Mouse (Mus musculus): ENCODE measurements at regions not wholly inside any gene's neighbourhood (a gene's known extent, or its start where the extent isn't known, plus 50 kb on each side); places are given as distances from the start of the nearest gene placed in this dataset.

DNA sequence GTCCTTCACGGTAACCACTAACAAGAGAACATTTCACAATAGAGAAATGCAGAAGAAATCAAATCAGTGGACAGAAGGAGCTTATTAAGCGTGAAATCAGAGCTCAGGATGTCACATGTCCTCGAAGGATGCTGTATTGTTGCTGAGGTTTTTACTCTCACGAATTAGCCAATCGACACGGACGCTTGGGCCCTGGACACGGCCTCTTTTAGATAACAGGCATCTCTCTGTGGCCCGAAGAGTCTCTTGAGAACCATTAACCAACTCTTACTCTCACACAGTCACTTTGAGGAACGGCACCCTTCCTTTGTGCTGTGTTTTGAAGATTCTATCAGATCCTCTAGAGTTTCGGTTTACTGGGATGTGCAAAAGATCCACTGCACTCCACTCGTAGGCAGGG, 128.2 kb downstream of the Tsen15 start:
- no peak for ATAC-seq (ENCODE audit: low FRiP score)
- Histone ChIP-seq H3K4me3 (ENCODE audit: low read depth, low read length) (no peak overlapping the region), H3K9me3 (ENCODE audit: control insufficient read depth, low read length) (no peaks in the 10 kb centered on the region), H3K27me3 (ENCODE audit: control insufficient read depth, insufficient read depth, low read length) (no peaks in the 10 kb centered on the region), H3K27ac (ENCODE audit: low read depth, low read length) (no peak overlapping the region), H3K36me3 (ENCODE audit: control insufficient read depth, insufficient read depth, low read length) (no peaks in the 10 kb centered on the region), H3K4me1 (ENCODE audit: control insufficient read depth, insufficient read depth, low read length) (no peaks in the 10 kb centered on the region), H3K4me2 (no peak overlapping the region), H3K9ac (ENCODE audit: low read length) (no peak overlapping the region)
- WGBS = 71% methylated on average over 12 of the region's 12 CpGs
- DNase-seq (ENCODE audit: low spot score, missing footprints) = peak; percentile 82

- no peak for ATAC-seq (ENCODE audit: low FRiP score)
- Histone ChIP-seq H3K9ac (ENCODE audit: low read length) (no peak overlapping the region), H3K9me3 (ENCODE audit: control insufficient read depth, low read length) (no peaks in the 10 kb centered on the region), H3K27ac (ENCODE audit: low read depth, low read length) (no peak overlapping the region), H3K27me3 (ENCODE audit: control insufficient read depth, insufficient read depth, low read length) (no peaks in the 10 kb centered on the region), H3K4me3 (ENCODE audit: low read depth, low read length) (no peak overlapping the region), H3K4me1 (ENCODE audit: control insufficient read depth, insufficient read depth, low read length) (no peaks in the 10 kb centered on the region), H3K36me3 (ENCODE audit: control insufficient read depth, insufficient read depth, low read length) (no peaks in the 10 kb centered on the region), H3K4me2 (no peak overlapping the region)
- no peak for DNase-seq (ENCODE audit: low spot score, missing footprints)
- WGBS = 86% methylated on average over 4 of the region's 4 CpGs
Measured at GRCm38 (mm10) chr1:152253906-152254305, 132.6 kb downstream of the Tsen15 start.

GRCm38 (mm10) chr1:152253486-152253885, 133.0 kb downstream of the Tsen15 start:
- H3K27ac ChIP-seq (ENCODE audit: low read depth, low read length) = no peak overlapping the region
- no peak overlapping the region for H3K4me2 ChIP-seq
- ATAC-seq (ENCODE audit: low FRiP score) = no peak
- no peaks in the 10 kb centered on the region for H3K27me3 ChIP-seq (ENCODE audit: control insufficient read depth, insufficient read depth, low read length)
- peak; percentile 59 for DNase-seq (ENCODE audit: low spot score, missing footprints)
- no peak overlapping the region for H3K9ac ChIP-seq (ENCODE audit: low read length)
- H3K4me1 ChIP-seq (ENCODE audit: control insufficient read depth, insufficient read depth, low read length) = no peaks in the 10 kb centered on the region
- no peaks in the 10 kb centered on the region for H3K36me3 ChIP-seq (ENCODE audit: control insufficient read depth, insufficient read depth, low read length)
- H3K4me3 ChIP-seq (ENCODE audit: low read depth, low read length) = no peak overlapping the region
- no peaks in the 10 kb centered on the region for H3K9me3 ChIP-seq (ENCODE audit: control insufficient read depth, low read length)
- WGBS = 80% methylated on average over 4 of the region's 4 CpGs

GRCm38 (mm10) chr1:152252658-152253267, 133.7 kb downstream of the Tsen15 start:
- H3K4me1 ChIP-seq (ENCODE audit: control insufficient read depth, insufficient read depth, low read length) = no peaks in the 10 kb centered on the region
- no peaks in the 10 kb centered on the region for H3K27me3 ChIP-seq (ENCODE audit: control insufficient read depth, insufficient read depth, low read length)

GRCm38 (mm10) chr1:152241026-152241425, 145.5 kb downstream of the Tsen15 start:
- WGBS = 93% methylated on average over 9 of the region's 9 CpGs
- no peak overlapping the region for H3K27ac ChIP-seq (ENCODE audit: low read depth, low read length)
- no peaks in the 10 kb centered on the region for H3K27me3 ChIP-seq (ENCODE audit: control insufficient read depth, insufficient read depth, low read length)
- no peak for DNase-seq (ENCODE audit: low spot score, missing footprints)
- H3K4me1 ChIP-seq (ENCODE audit: control insufficient read depth, insufficient read depth, low read length) = no peaks in the 10 kb centered on the region
- H3K4me2 ChIP-seq = no peak overlapping the region
- no peaks in the 10 kb centered on the region for H3K36me3 ChIP-seq (ENCODE audit: control insufficient read depth, insufficient read depth, low read length)
- no peak overlapping the region for H3K4me3 ChIP-seq (ENCODE audit: low read depth, low read length)
- no peak overlapping the region for H3K9ac ChIP-seq (ENCODE audit: low read length)
- no peak for ATAC-seq (ENCODE audit: low FRiP score)
- no peaks in the 10 kb centered on the region for H3K9me3 ChIP-seq (ENCODE audit: control insufficient read depth, low read length)

More at GRCm38 (mm10) chr1:152252658-152253267, 133.7 kb downstream of the Tsen15 start:
- Histone ChIP-seq H3K4me2 (no peak overlapping the region), H3K27ac (ENCODE audit: low read depth, low read length) (no peak overlapping the region), H3K9ac (ENCODE audit: low read length) (no peak overlapping the region), H3K4me3 (ENCODE audit: low read depth, low read length) (no peak overlapping the region), H3K36me3 (ENCODE audit: control insufficient read depth, insufficient read depth, low read length) (no peaks in the 10 kb centered on the region), H3K9me3 (ENCODE audit: control insufficient read depth, low read length) (no peaks in the 10 kb centered on the region)
- DNase-seq (ENCODE audit: low spot score, missing footprints) (peak; percentile 66), ATAC-seq (ENCODE audit: low FRiP score) (no peak; the same call in 1 of the 2 replicates)
- 74% methylated on average over 9 of the region's 9 CpGs for WGBS

DNA sequence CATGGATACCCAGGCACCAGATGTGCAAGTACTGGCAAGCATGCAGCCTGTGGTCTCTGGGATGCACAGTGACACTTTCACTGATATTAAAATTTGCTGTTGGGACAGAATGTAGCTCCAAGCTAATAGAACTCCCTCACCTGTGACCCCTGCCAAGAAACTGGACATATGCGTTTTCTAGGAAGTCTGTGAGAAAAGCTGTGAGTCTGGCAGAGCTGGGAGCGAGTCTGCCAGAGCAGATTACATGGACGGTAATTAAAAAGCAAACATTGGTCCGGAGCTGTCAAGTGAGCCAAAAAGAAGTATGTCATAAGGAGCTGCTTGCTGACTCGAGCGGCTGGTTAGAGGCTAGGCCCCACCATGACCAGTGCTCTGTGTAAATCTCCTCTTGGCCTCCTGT, 147.1 kb downstream of the Tsen15 start:
- Histone ChIP-seq H3K4me3 (ENCODE audit: low read depth, low read length) (no peak overlapping the region), H3K27me3 (ENCODE audit: control insufficient read depth, insufficient read depth, low read length) (no peaks in the 10 kb centered on the region), H3K4me1 (ENCODE audit: control insufficient read depth, insufficient read depth, low read length) (no peaks in the 10 kb centered on the region), H3K27ac (ENCODE audit: low read depth, low read length) (no peak overlapping the region), H3K4me2 (no peak overlapping the region), H3K36me3 (ENCODE audit: control insufficient read depth, insufficient read depth, low read length) (no peaks in the 10 kb centered on the region), H3K9ac (ENCODE audit: low read length) (no peak overlapping the region), H3K9me3 (ENCODE audit: control insufficient read depth, low read length) (no peaks in the 10 kb centered on the region)
- WGBS = 77% methylated on average over 6 of the region's 6 CpGs
- DNase-seq (ENCODE audit: low spot score, missing footprints) (no peak), ATAC-seq (ENCODE audit: low FRiP score) (no peak)

- ATAC-seq (ENCODE audit: low FRiP score) (no peak), DNase-seq (ENCODE audit: low spot score, missing footprints) (peak; percentile 79)
- H3K27me3 ChIP-seq (ENCODE audit: control insufficient read depth, insufficient read depth, low read length) = no peaks in the 10 kb centered on the region
- H3K4me1 ChIP-seq (ENCODE audit: control insufficient read depth, insufficient read depth, low read length) = no peaks in the 10 kb centered on the region
- H3K4me2 ChIP-seq = no peak overlapping the region
- H3K9ac ChIP-seq (ENCODE audit: low read length) = no peak overlapping the region
- no peak overlapping the region for H3K4me3 ChIP-seq (ENCODE audit: low read depth, low read length)
- H3K27ac ChIP-seq (ENCODE audit: low read depth, low read length) = no peak overlapping the region
- WGBS = 80% methylated on average over 4 of the region's 4 CpGs
- no peaks in the 10 kb centered on the region for H3K9me3 ChIP-seq (ENCODE audit: control insufficient read depth, low read length)
- no peaks in the 10 kb centered on the region for H3K36me3 ChIP-seq (ENCODE audit: control insufficient read depth, insufficient read depth, low read length)
Measured at GRCm38 (mm10) chr1:152235212-152235792, 145.4 kb upstream of the 1700025G04Rik start.

DNA sequence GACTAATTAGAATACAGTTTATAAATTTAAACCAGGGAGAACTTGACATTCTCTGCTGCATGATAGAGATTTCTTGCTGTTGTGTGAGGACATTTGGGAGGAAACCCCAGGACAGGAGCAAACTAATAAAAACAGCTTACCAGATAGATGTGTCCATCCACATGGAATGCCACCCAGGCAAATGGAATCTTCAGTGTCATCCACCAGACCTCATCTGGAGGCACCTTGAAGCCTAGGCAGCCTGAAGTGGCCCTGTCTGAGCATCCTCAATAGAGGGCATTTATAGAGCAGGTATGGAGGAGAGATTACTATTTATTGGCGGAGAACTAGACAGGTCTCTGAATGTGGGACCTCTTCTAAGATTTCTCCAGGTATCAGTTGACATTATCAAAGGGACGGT, 144.8 kb upstream of the 1700025G04Rik start:
- Histone ChIP-seq H3K27ac (ENCODE audit: low read depth, low read length) (no peak overlapping the region), H3K9ac (ENCODE audit: low read length) (no peak overlapping the region), H3K4me3 (ENCODE audit: low read depth, low read length) (no peak overlapping the region), H3K4me1 (ENCODE audit: control insufficient read depth, insufficient read depth, low read length) (no peaks in the 10 kb centered on the region), H3K27me3 (ENCODE audit: control insufficient read depth, insufficient read depth, low read length) (no peaks in the 10 kb centered on the region), H3K36me3 (ENCODE audit: control insufficient read depth, insufficient read depth, low read length) (no peaks in the 10 kb centered on the region), H3K4me2 (no peak overlapping the region), H3K9me3 (ENCODE audit: control insufficient read depth, low read length) (no peaks in the 10 kb centered on the region)
- DNase-seq (ENCODE audit: low spot score, missing footprints) = peak; percentile 61
- WGBS = 93% methylated on average over 2 of the region's 2 CpGs
- no peak for ATAC-seq (ENCODE audit: low FRiP score)

DNA sequence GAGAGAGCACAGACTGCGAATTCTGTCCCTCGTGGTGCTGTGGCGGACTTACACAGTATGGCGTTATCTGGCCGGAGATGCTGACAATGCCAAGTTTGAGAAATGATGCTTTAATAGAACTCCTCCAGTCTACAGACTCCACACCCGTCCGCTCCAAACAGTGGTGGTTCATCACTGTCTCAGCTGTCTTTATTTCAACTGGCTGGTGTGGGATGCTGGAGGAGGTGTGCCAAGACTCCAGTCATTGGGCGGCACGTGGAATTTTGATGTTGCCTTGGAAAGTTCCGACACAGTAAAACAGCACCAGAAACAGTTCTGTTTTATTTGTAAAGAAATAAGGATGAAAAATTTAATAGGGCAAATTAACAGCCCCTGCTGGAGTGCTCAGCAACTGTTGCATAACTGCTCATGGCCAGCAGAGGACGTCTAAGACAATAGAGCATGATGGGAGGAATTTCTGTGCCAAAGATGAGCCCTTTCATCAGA, 141.8 kb upstream of the 1700025G04Rik start:
- ATAC-seq (ENCODE audit: low FRiP score) (no peak), DNase-seq (ENCODE audit: low spot score, missing footprints) (no peak)
- Histone ChIP-seq H3K4me1 (ENCODE audit: control insufficient read depth, insufficient read depth, low read length) (no peaks in the 10 kb centered on the region), H3K4me2 (no peak overlapping the region), H3K9me3 (ENCODE audit: control insufficient read depth, low read length) (no peaks in the 10 kb centered on the region), H3K36me3 (ENCODE audit: control insufficient read depth, insufficient read depth, low read length) (no peaks in the 10 kb centered on the region), H3K4me3 (ENCODE audit: low read depth, low read length) (no peak overlapping the region), H3K27me3 (ENCODE audit: control insufficient read depth, insufficient read depth, low read length) (no peaks in the 10 kb centered on the region), H3K9ac (ENCODE audit: low read length) (no peak overlapping the region), H3K27ac (ENCODE audit: low read depth, low read length) (no peak overlapping the region)
- 88% methylated on average over 11 of the region's 11 CpGs for WGBS
